Mouse (Mus musculus) retina, postnatal 7 days (tissue): Measurements from ENCODE around the gene Sord.
"Not testable (repeated sequence)": the region's sequence is repeated elsewhere in the genome, so short reads cannot be mapped to it uniquely, and the experiment has no call there.

Experiments
- DNase-seq: peaks from one replicate; pipeline ENCODE4 v3.0.0-alpha.2; 2012; ENCODE audit warnings: low read depth, low spot score

Gene Sord

GRCm38 (mm10) chr2:122234611-122235288 lies at the start of gene Sord:
Gene Sord, plus strand, starts transcription at chr2:122234749.
- peak; percentile 70 for DNase-seq

GRCm38 (mm10) chr2:122185086-122185485 lies 49.5 kb upstream of the Sord start:
- DNase-seq = no peak

GRCm38 (mm10) chr2:122186106-122186505 lies 48.4 kb upstream of the Sord start, which contains the start of the genes Patl2 and Terb2:
Gene Patl2, minus strand, starts transcription at chr2:122186189.
Gene Terb2, plus strand, starts transcription at chr2:122186272.
- no peak for DNase-seq

GRCm38 (mm10) chr2:122186751-122187150 lies 47.8 kb upstream of the Sord start:
- DNase-seq = no peak

- DNase-seq = no peak
Measured at GRCm38 (mm10) chr2:122191849-122192248, 42.7 kb upstream of the Sord start.

GRCm38 (mm10) chr2:122194509-122194929 lies 40.0 kb upstream of the Sord start:
- DNase-seq = peak; percentile 41

GRCm38 (mm10) chr2:122201501-122201900 lies 33.0 kb upstream of the Sord start:
- no peak for DNase-seq

GRCm38 (mm10) chr2:122206440-122207107 lies 28.0 kb upstream of the Sord start:
- DNase-seq = no peak

- no peak for DNase-seq
Measured at GRCm38 (mm10) chr2:122210534-122211228, 23.9 kb upstream of the Sord start.

- not testable (repeated sequence) for DNase-seq
Measured at GRCm38 (mm10) chr2:122217075-122217474, 17.5 kb upstream of the Sord start.

- DNase-seq = no peak
Measured at GRCm38 (mm10) chr2:122218234-122218633, 16.3 kb upstream of the Sord start.

GRCm38 (mm10) chr2:122221378-122221777 lies 13.2 kb upstream of the Sord start:
- no peak for DNase-seq

GRCm38 (mm10) chr2:122221798-122222197 lies 12.8 kb upstream of the Sord start:
- no peak for DNase-seq

GRCm38 (mm10) chr2:122222272-122222671 lies 12.3 kb upstream of the Sord start:
- no peak for DNase-seq

- DNase-seq = no peak
Measured at GRCm38 (mm10) chr2:122223654-122224053, 10.9 kb upstream of the Sord start.

- no peak for DNase-seq
Measured at GRCm38 (mm10) chr2:122230395-122230794, 4.2 kb upstream of the Sord start.

GRCm38 (mm10) chr2:122231616-122232015 lies 2.9 kb upstream of the Sord start:
- DNase-seq = no peak

GRCm38 (mm10) chr2:122233341-122233740 lies 1.2 kb upstream of the Sord start:
- DNase-seq = no peak

- peak; percentile 19 for DNase-seq
Measured at GRCm38 (mm10) chr2:122233759-122234557, 591 bp upstream of the Sord start.

- no peak for DNase-seq
Measured at GRCm38 (mm10) chr2:122235425-122235824, 876 bp downstream of the Sord start.

GRCm38 (mm10) chr2:122236321-122236720 lies 1.8 kb downstream of the Sord start:
- no peak for DNase-seq
